Mouse (Mus musculus) forebrain, embryonic 11.5 days (tissue): ENCODE measurements around the gene Ttc28. TPM values are rescaled to one million over a fixed set of nuclear protein-coding genes. Genes with fewer than 3 reads are reported as not detected.

Source experiments
- ATAC-seq: fragments of 200-750 bp; cut with Nextera tagmentation; replicated peaks from 2 replicates; pipeline ENCODE4 v1.8.0; 2017; ENCODE audit warnings: moderate TSS enrichment; ENCODE audit not compliant: low FRiP score
- DNase-seq: peaks from one replicate; pipeline ENCODE4 v3.0.0-alpha.2; 2017; ENCODE audit warnings: low spot score
- H3K27ac ChIP-seq: fragments of 300-500 bp; sonication (generic); 2 replicates; pipeline ENCODE4 v1.5.1; 2014; ENCODE audit warnings: low read depth, low read length
- H3K27me3 ChIP-seq: fragments of 300-500 bp; sonication (generic); 2 replicates; pipeline ENCODE4 v1.6.1; 2014; ENCODE audit warnings: mild to moderate bottlenecking, low read length, mixed read lengths; ENCODE audit not compliant: control insufficient read depth, insufficient read depth
- H3K36me3 ChIP-seq: fragments of 300-500 bp; sonication (generic); 2 replicates; pipeline ENCODE4 v1.6.1; 2014; ENCODE audit warnings: mild to moderate bottlenecking, low read length, moderate library complexity, mixed read lengths; ENCODE audit not compliant: control insufficient read depth, insufficient read depth
- H3K4me1 ChIP-seq: fragments of 300-500 bp; sonication (generic); replicated peaks from 2 replicates; pipeline ENCODE4 v1.6.1; 2014; ENCODE audit warnings: low read length, mixed read lengths; ENCODE audit not compliant: control insufficient read depth, insufficient read depth
- H3K4me2 ChIP-seq: fragments of 300-500 bp; sonication (generic); 2 replicates; pipeline ENCODE4 v1.6.1; 2014; ENCODE audit warnings: low read depth, mild to moderate bottlenecking, low read length, moderate library complexity, mixed read lengths; ENCODE audit not compliant: severe bottlenecking
- H3K4me3 ChIP-seq: fragments of 300-500 bp; sonication (generic); 2 replicates; pipeline ENCODE4 v1.5.1; 2014; ENCODE audit warnings: low read depth, low read length
- H3K9ac ChIP-seq: fragments of 300-500 bp; sonication (generic); 2 replicates; pipeline ENCODE4 v1.6.1; 2014; ENCODE audit warnings: low read length
- H3K9me3 ChIP-seq: fragments of 300-500 bp; sonication (generic); 2 replicates; pipeline ENCODE4 v1.6.1; 2016; ENCODE audit warnings: low read length, mixed read lengths; ENCODE audit not compliant: control insufficient read depth
- WGBS: fragments of 180-500 bp; shearing (Covaris S2); extraction: QIAGEN DNeasy Blood & Tissue Kit; methylation state at CpG from one replicate; pipeline ENCODE4 v1.1.7; 2014; 5-methylcytosine and 5-hydroxymethylcytosine counted together
- polyA plus RNA-seq: library from polyadenylated mRNA; unstranded; fragments of >200 nt; fragmentation: Nextera tagmentation; extraction: Ambion mirVana; gene quantifications from 2 replicates; pipeline ENCODE4 v1.2.1, GENCODE M21; 2014

Gene Ttc28
- polyA plus RNA-seq, 1 experiment from 2014 or later = 19.9 TPM

DNA sequence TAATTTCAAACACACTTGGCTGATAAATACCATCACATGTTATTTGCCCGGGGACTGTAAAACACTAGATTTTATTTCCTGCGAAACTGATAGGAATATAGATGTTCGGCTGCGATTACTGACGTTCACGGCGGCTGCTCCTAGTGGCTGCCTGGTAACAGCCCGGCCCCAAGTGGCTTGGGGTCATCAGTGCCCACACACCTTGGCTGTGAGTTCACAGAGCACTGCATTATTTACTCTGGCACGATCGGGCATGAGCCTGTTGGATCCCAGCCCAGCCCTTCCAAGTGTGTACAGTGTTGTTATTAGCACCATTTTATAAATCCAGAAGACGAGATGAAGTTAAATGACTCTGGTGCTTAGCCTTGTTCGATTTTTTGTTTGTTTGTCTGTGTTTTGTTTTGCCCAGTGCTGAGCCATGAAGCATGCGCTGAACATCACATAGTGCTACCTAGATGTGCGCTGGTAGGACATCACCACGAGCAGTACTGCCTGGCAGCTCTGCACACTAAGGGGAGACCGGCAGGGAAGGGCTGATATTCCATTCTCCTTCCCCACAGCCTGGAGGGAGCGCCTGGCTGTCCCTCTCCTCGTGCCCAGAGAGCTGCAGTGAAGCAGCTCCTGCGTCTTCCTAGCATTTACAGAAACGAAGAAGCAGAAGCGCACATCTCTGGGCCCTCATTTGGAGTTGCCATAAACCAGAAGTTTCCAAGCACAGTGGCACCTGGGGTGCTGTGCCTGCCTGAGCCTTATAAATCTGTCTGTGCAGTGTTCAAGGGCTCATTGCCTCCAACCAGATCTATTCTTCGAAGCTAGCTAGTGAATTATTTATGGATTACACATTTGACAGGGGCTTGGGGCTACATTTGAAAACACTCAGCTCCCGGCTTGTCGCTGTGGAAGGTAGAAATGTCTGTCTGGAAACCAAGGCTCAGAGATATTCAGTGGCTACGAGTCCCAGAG is 300.8 kb downstream of the Ttc28 start:
- no peak for DNase-seq
- no peak overlapping the region for H3K27ac ChIP-seq
- 83% methylated on average over 25 of the region's 25 CpGs for WGBS
- no peak overlapping the region for H3K9ac ChIP-seq
- no peaks in the 10 kb centered on the region for H3K9me3 ChIP-seq
- H3K4me3 ChIP-seq = no peak overlapping the region
- no peaks in the 10 kb centered on the region for H3K27me3 ChIP-seq
- no peaks in the 10 kb centered on the region for H3K36me3 ChIP-seq
- no peak for ATAC-seq
- H3K4me1 ChIP-seq = peaks cover 9% of the 10 kb centered on the region
- H3K4me2 ChIP-seq = no peak overlapping the region

DNA sequence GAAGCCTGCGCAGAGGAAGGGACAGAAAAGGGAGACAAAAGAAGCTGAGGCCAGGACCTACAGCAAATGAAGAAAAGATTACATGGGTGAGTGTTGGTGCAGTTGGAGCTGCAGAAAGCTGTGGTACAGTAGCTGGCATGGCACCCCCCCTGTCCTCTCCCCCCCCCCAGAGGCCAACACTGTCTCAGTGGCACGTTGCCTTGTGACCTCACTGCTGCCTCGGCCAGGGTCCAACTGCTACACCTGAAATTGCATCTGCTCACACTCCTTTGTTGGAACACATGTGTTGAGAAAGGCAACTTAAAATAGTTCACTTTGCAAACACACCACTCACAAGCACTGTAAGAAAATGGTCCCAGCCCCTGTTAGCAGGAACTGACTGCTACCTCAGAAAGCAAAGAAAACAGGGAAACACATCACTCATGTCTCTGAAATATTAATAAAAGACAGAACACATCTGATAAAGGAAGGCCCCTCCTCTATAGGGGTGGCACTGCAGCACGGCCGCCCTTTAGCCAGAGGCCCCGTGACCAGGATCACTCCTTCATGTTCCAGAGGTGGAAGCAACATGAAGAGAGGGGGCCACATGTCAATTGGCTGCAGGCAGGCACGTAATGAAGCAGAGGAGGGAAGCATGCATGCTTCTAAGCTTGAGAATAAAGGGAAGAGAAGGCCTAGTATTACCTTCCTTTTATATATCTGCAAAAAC is 301.8 kb downstream of the Ttc28 start:
- H3K27ac ChIP-seq = no peak overlapping the region
- 82% methylated on average over 7 of the region's 7 CpGs for WGBS
- H3K27me3 ChIP-seq = no peaks in the 10 kb centered on the region
- DNase-seq = no peak
- no peaks in the 10 kb centered on the region for H3K36me3 ChIP-seq
- no peaks in the 10 kb centered on the region for H3K9me3 ChIP-seq
- peaks cover 9% of the 10 kb centered on the region for H3K4me1 ChIP-seq
- ATAC-seq = no peak
- no peak overlapping the region for H3K4me3 ChIP-seq
- H3K9ac ChIP-seq = no peak overlapping the region
- no peak overlapping the region for H3K4me2 ChIP-seq

DNA sequence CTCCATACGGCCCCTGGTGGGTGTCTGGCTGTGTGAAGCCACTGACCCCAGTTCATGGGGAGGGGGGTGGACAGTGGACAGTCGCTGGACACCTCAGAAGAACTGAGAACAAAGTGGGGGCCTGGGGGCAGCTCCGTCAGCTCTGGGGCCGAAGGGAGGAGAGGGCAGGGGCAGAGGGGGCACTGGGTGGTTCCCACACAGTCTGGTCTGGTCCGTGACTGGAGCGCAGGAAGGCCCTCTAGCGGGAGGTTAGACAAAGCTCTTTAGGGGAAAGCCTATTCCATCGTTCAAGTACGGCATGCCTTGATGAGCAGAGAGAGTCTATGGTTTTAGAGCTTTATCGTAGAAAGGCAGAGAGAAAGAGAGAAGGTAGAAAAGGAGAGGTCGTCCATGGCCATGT is 307.0 kb downstream of the Ttc28 start:
- DNase-seq (no peak), ATAC-seq (no peak)
- Histone ChIP-seq H3K27ac (no peak overlapping the region), H3K4me1 (peaks cover 2% of the 10 kb centered on the region; the same call in 1 of the 2 replicates), H3K9me3 (no peaks in the 10 kb centered on the region), H3K4me3 (no peak overlapping the region), H3K9ac (no peak overlapping the region), H3K27me3 (no peaks in the 10 kb centered on the region), H3K36me3 (no peaks in the 10 kb centered on the region), H3K4me2 (no peak overlapping the region)
- 43% methylated on average over 11 of the region's 11 CpGs for WGBS

DNA sequence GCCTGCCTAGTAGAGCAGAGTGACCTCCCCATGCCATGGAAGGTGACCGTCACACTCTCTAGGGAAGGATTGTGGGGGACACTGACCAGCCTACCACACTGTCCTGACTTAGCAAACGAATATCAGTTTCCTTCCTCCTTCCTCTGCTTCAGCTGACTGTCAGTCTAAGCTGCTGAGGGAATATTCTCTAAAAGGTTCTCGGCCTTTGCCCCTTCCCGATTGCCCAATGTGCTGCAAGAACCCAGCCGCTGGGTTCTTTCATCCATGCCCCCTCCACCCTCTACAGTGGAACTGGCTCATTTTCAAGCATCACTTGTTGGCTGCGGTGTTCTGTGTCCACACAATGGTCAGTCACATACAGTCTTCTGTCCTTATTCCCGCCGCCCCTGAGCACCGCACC is 312.4 kb downstream of the Ttc28 start:
- Histone ChIP-seq H3K4me3 (no peak overlapping the region), H3K9me3 (no peaks in the 10 kb centered on the region), H3K27ac (no peak overlapping the region), H3K9ac (no peak overlapping the region), H3K4me2 (no peak overlapping the region), H3K27me3 (no peaks in the 10 kb centered on the region; the same call in 1 of the 2 replicates), H3K36me3 (no peaks in the 10 kb centered on the region), H3K4me1 (peaks cover 11% of the 10 kb centered on the region)
- WGBS = 87% methylated on average over 9 of the region's 9 CpGs
- no peak for DNase-seq
- no peak for ATAC-seq

DNA sequence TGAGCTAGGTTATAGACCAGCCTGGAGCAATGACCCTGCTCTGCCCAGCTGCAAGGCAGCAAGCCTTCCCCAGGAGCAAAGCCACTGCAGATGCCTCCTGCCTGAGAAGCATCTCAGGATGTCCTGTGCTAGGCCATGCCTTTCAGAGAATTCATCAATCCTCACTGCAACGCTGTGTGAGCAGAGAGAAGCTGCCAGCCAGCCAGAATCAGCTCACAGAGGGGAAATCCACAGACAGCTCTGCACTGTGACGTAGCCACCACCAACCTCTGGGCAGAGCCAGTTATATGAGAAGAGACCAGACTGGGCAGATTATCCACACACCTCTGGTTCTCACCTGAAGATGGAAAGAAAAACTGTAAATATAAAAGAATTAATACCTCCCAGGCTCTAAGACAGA is 315.2 kb downstream of the Ttc28 start:
- H3K4me1 ChIP-seq = peaks cover 11% of the 10 kb centered on the region
- H3K4me2 ChIP-seq = no peak overlapping the region
- H3K27ac ChIP-seq = no peak overlapping the region
- no peaks in the 10 kb centered on the region for H3K36me3 ChIP-seq
- no peak overlapping the region for H3K4me3 ChIP-seq
- no peaks in the 10 kb centered on the region; the same call in 1 of the 2 replicates for H3K27me3 ChIP-seq
- no peak overlapping the region for H3K9ac ChIP-seq
- 77% methylated on average over 2 of the region's 2 CpGs for WGBS
- ATAC-seq (no peak), DNase-seq (no peak)
- no peaks in the 10 kb centered on the region for H3K9me3 ChIP-seq

DNA sequence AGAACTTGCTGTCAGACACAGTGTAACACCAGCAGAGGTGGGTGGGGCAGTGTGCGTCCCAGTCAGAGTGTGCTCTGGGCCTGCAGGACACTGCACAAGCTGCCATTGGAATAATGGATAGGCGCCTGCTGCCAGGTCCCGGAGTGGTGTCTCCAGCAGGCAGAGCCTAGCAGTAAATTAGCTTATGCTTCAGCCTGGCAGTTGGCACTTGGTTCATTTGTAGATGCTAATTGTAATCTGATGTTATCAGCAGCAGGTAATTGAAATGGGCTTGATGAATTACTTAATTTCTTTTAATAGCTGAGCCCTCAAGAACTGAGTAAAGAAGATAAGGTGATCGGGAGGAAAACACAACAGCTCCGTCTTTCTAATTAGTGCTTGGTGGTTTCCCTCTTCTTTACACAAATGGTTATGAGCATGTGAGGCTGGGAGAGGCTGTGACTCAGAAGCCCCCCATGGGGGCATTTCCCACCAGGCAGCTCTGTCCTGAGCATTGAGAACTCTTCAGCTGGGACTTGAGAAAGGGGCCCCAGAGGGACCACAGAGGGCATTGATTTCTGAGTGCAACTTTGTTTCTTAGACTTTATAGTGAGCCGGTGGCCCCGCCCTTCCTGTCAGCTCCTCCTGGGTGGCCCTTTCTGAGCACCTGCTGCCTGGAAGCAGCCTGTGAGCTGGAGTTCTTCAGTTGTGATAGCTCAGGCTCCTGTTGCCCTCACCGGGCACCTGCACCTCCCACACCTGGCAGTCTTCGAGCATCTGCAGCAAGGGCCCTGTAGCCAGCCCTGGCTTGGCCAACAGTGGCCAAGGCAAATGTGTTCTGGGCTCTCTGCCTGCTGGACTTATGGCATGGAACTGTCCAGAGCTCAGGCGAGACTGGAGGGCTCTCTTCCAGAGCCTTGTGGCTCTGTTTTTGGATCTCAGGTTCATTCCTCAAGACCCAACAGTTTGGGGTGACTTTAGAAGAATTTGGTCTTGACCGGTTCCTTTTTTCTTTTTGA is 316.2 kb downstream of the Ttc28 start:
- 54% methylated on average over 11 of the region's 11 CpGs for WGBS
- no peaks in the 10 kb centered on the region for H3K9me3 ChIP-seq
- no peak overlapping the region for H3K4me3 ChIP-seq
- H3K36me3 ChIP-seq = no peaks in the 10 kb centered on the region
- H3K4me1 ChIP-seq = peaks cover 18% of the 10 kb centered on the region
- H3K4me2 ChIP-seq = no peak overlapping the region
- no peaks in the 10 kb centered on the region; the same call in 1 of the 2 replicates for H3K27me3 ChIP-seq
- no peak overlapping the region for H3K9ac ChIP-seq
- DNase-seq (no peak), ATAC-seq (no peak)
- H3K27ac ChIP-seq = peak overlapping the region; percentile 34; the same call in 1 of the 2 replicates

DNA sequence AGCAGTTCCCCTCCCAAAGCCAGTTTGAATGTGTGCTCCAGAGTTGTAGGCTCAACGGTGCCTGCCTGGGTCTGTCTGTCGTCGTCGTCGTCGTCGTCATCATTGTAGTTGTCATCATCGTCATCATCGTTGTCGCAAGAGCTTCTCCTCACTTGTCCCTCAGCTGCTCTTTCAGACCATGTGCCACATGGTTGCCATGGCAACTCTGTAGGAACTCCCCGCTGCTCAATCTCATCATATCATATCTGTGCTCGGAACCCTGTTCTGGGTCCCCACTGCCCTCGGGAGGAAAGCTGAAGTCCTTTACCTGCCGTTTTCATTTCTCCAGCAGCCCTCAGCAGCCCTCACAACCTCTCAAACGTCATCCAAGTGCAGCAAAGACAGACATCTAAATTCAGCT is 318.1 kb downstream of the Ttc28 start:
- peaks cover 20% of the 10 kb centered on the region for H3K4me1 ChIP-seq
- no peak overlapping the region for H3K9ac ChIP-seq
- no peak overlapping the region for H3K27ac ChIP-seq
- H3K27me3 ChIP-seq = no peaks in the 10 kb centered on the region; the same call in 1 of the 2 replicates
- H3K9me3 ChIP-seq = no peaks in the 10 kb centered on the region
- no peaks in the 10 kb centered on the region for H3K36me3 ChIP-seq
- no peak overlapping the region for H3K4me2 ChIP-seq
- DNase-seq (no peak), ATAC-seq (no peak)
- 87% methylated on average over 15 of the region's 15 CpGs for WGBS
- no peak overlapping the region for H3K4me3 ChIP-seq
